In genomic region chr2:152106225-152106595, GRCm38 (mm10) we compare ENCODE assay signal across 9 mouse cellular contexts. TPM values are rescaled to one million over a fixed set of nuclear protein-coding genes. Genes with fewer than 3 reads are reported as not detected.
A peak's percentile ranks its signal among the peaks of the same experiment; 100 is the strongest.
DNase-seq lines count a peak whose midpoint lies in the region; ATAC-seq and TF ChIP-seq lines count a peak whose summit lies in the region.
"Had no signal": no experiment of that assay in that cellular context is flagged by ENCODE, and none has a peak within 500 bp of the region (broad histone marks: within the 10 kb centered on the region; RNA-seq: fewer than 3 reads in every experiment).

No protein-coding gene starts in this region.

- no peaks in the 10 kb centered on the region for H3K9me3 ChIP-seq in heart, embryonic 10.5 days
- H3K9me3 ChIP-seq in E14TG2a.4 (ENCODE audit: low read length), result peaks cover 7% of the 10 kb centered on the region
- no peaks in the 10 kb centered on the region for H3K9me3 ChIP-seq in forebrain, embryonic 12.5 days
- H3K9me3 ChIP-seq in liver, embryonic 13.5 days (replicated peaks), result no peaks in the 10 kb centered on the region

- intact Hi-C loops in heart, postnatal 14 days (cut with DNase I), result loop anchor here (5.0 kb wide), 2 partner anchors 236 to 261 kb away; partner anchors contain the start of gene Trib3

- DNase-seq in heart, embryonic 10.5 days (ENCODE audit: low spot score), result no peak
- DNase-seq in heart, postnatal 14 days, result no peak
- DNase-seq in liver, embryonic 13.5 days, result no peak
- DNase-seq in embryo, embryonic 9.5 days (ENCODE audit: extremely low spot score), result no peak
- no peak for DNase-seq in frontal cortex, postnatal 10 days (ENCODE audit: low spot score in 2 of 2)
- DNase-seq in spleen, postnatal 14 days (ENCODE audit: low spot score in 2 of 2), result no peak

- peak overlapping the region; percentile 74 for H3K4me3 ChIP-seq in heart, embryonic 10.5 days
- peak overlapping the region; percentile 89 for H3K4me3 ChIP-seq in E14TG2a.4 (replicated peaks; ENCODE audit: low read length)
- H3K4me3 ChIP-seq in forebrain, embryonic 12.5 days (replicated peaks), result peak overlapping the region; percentile 68
- peak overlapping the region; percentile 78 for H3K4me3 ChIP-seq in liver, embryonic 13.5 days (replicated peaks)

- H3K4me1 ChIP-seq in heart, embryonic 10.5 days, result peaks cover 14% of the 10 kb centered on the region; the same call in 1 of the 2 replicates
- peaks cover 47% of the 10 kb centered on the region for H3K4me1 ChIP-seq in E14TG2a.4 (replicated peaks; ENCODE audit: low read depth, low read length)
- H3K4me1 ChIP-seq in forebrain, embryonic 12.5 days, result peaks cover 12% of the 10 kb centered on the region
- H3K4me1 ChIP-seq in liver, embryonic 13.5 days (replicated peaks), result peaks cover 25% of the 10 kb centered on the region

- no peak for ATAC-seq in forebrain, embryonic 12.5 days (ENCODE audit: low FRiP score)
- no peak for ATAC-seq in liver, embryonic 13.5 days (ENCODE audit: low read depth)

- H3K36me3 ChIP-seq in heart, embryonic 10.5 days, result peaks cover 9% of the 10 kb centered on the region; the same call in 1 of the 2 replicates
- peaks cover 46% of the 10 kb centered on the region for H3K36me3 ChIP-seq in E14TG2a.4 (ENCODE audit: insufficient read depth, low read length)
- H3K36me3 ChIP-seq in forebrain, embryonic 12.5 days (replicated peaks), result peaks cover 6% of the 10 kb centered on the region; the same call in 1 of the 2 replicates
- H3K36me3 ChIP-seq in liver, embryonic 13.5 days, result peaks cover 31% of the 10 kb centered on the region

- WGBS in heart, embryonic 10.5 days, result 81% methylated on average over 3 of the region's 3 CpGs
- 89% methylated on average over 3 of the region's 3 CpGs for WGBS in forebrain, embryonic 12.5 days
- 76% methylated on average over 3 of the region's 3 CpGs for WGBS in liver, embryonic 13.5 days (ENCODE audit: insufficient replicate concordance)

- H3K27me3 ChIP-seq in heart, embryonic 10.5 days (ENCODE audit: insufficient read depth, poor library complexity, severe bottlenecking), result peaks cover 49% of the 10 kb centered on the region
- H3K27me3 ChIP-seq in E14TG2a.4 (ENCODE audit: insufficient read depth, low read length), result peaks cover 23% of the 10 kb centered on the region
- peaks cover 17% of the 10 kb centered on the region; the same call in 1 of the 2 replicates for H3K27me3 ChIP-seq in forebrain, embryonic 12.5 days
- peaks cover 29% of the 10 kb centered on the region for H3K27me3 ChIP-seq in liver, embryonic 13.5 days
- H3K27me3 ChIP-seq: Patski had no signal

- no peak for TF ChIP-seq CTCF in E14TG2a.4 (conservative IDR thresholded peaks at IDR 0.05; ENCODE audit: low read length)

- H3K4me2 ChIP-seq in forebrain, embryonic 12.5 days, result peak overlapping the region; percentile 80
- H3K4me2 ChIP-seq in liver, embryonic 13.5 days, result peak overlapping the region; percentile 77

- H3K27ac ChIP-seq in heart, embryonic 10.5 days, result no peak overlapping the region
- no peak overlapping the region for H3K27ac ChIP-seq in forebrain, embryonic 12.5 days
- H3K27ac ChIP-seq in liver, embryonic 13.5 days, result peak overlapping the region; percentile 95

- no peak overlapping the region for H3K9ac ChIP-seq in forebrain, embryonic 12.5 days
- peak overlapping the region; percentile 95 for H3K9ac ChIP-seq in liver, embryonic 13.5 days

RNA-seq across cellular contexts. Expression of gene Srxn1, which starts 0.9 kb away (rescaled TPM):
- 8.1 and 9.1 TPM in 2 replicates for polyA plus RNA-seq in heart, embryonic 10.5 days (2016; fragmentation: Nextera tagmentation; extraction: Ambion mirVana)
- 10 to 100 TPM in 1 of 2 experiments, 1 to 10 TPM in 1; 9.8 to 11.9 TPM for total RNA-seq in heart, postnatal 14 days (2021)
- polyA plus RNA-seq in forebrain, embryonic 12.5 days (2016; fragmentation: Nextera tagmentation; extraction: Ambion mirVana), result 12.0 and 12.9 TPM in 2 replicates
- polyA plus RNA-seq in liver, embryonic 13.5 days (2015; fragmentation: Nextera tagmentation; extraction: Ambion mirVana), result 17.2 and 17.9 TPM in 2 replicates

RNA-seq across cellular contexts. Expression of gene Scrt2, which starts 24.9 kb away (rescaled TPM):
- polyA plus RNA-seq in heart, embryonic 10.5 days (2016; fragmentation: Nextera tagmentation; extraction: Ambion mirVana), result not detected in 2 replicates
- total RNA-seq in heart, postnatal 14 days (2021), result not detected
- 15.3 and 15.6 TPM in 2 replicates for polyA plus RNA-seq in forebrain, embryonic 12.5 days (2016; fragmentation: Nextera tagmentation; extraction: Ambion mirVana)
- polyA plus RNA-seq in liver, embryonic 13.5 days (2015; fragmentation: Nextera tagmentation; extraction: Ambion mirVana), result not detected in 2 replicates
- polyA plus RNA-seq: Patski had no signal

RNA-seq across cellular contexts. Expression of gene Tcf15, which starts 37.2 kb away (rescaled TPM):
- 1.9 and 7.2 TPM in 2 replicates for polyA plus RNA-seq in heart, embryonic 10.5 days (2016; fragmentation: Nextera tagmentation; extraction: Ambion mirVana)
- 10 to 100 TPM; 40.0 to 43.0 TPM for total RNA-seq in heart, postnatal 14 days (2021)
- polyA plus RNA-seq in forebrain, embryonic 12.5 days (2016; fragmentation: Nextera tagmentation; extraction: Ambion mirVana), result 3.0 and 3.2 TPM in 2 replicates
- polyA plus RNA-seq in liver, embryonic 13.5 days (2015; fragmentation: Nextera tagmentation; extraction: Ambion mirVana), result 0.27 and 0.33 TPM in 2 replicates
- polyA plus RNA-seq: Patski had no signal

Comparison
In these comparisons a context has a peak if more than half of its experiments do, and no peak if none do; other contexts are left out.
1. RNA of gene Scrt2, which starts 24.9 kb away (polyA plus RNA-seq): 15.3 to 15.6 TPM in forebrain, embryonic 12.5 days; not detected in heart, embryonic 10.5 days and not detected in liver, embryonic 13.5 days; every median in the first group is over 10 times any median in the second.
2. Peak in every context shown above with its lines, with median percentiles within 50 percentile points of each other: H3K4me3 ChIP-seq.